Mouse (Mus musculus) thymus, adult 2 months (tissue): Measurements from ENCODE around the gene Ell.

Experiments
- CTCF ChIP-seq: fragments of 200-500 bp; IDR thresholded peaks from 2 replicates; pipeline ENCODE4 v1.5.1; 2012; ENCODE audit warnings: mild to moderate bottlenecking, control low read depth, low read length, moderate library complexity, borderline replicate concordance; ENCODE audit not compliant: control insufficient read depth, poor library complexity, insufficient read depth; ENCODE audit errors: extremely low read depth
- POLR2A ChIP-seq: fragments of 200-500 bp; IDR thresholded peaks from 2 replicates; pipeline ENCODE4 v1.6.1; 2012; ENCODE audit warnings: mild to moderate bottlenecking, low read length, control low read depth, moderate library complexity; ENCODE audit not compliant: control insufficient read depth, poor library complexity, insufficient read depth; ENCODE audit errors: extremely low read depth

- no peak for TF ChIP-seq CTCF
- TF ChIP-seq POLR2A: no peak
These were observed 66.9 kb downstream of the Ell start for GRCm38 (mm10) chr8:70605871-70606779.
